Mouse (Mus musculus): ENCODE data around the gene Cpne2. TPM values are rescaled to one million over a fixed set of nuclear protein-coding genes. Genes with fewer than 3 reads are reported as not detected.

The Cpne2 gene
- polyA plus RNA-seq, 1 experiment from 2014 or later: 8.8 TPM

DNA sequence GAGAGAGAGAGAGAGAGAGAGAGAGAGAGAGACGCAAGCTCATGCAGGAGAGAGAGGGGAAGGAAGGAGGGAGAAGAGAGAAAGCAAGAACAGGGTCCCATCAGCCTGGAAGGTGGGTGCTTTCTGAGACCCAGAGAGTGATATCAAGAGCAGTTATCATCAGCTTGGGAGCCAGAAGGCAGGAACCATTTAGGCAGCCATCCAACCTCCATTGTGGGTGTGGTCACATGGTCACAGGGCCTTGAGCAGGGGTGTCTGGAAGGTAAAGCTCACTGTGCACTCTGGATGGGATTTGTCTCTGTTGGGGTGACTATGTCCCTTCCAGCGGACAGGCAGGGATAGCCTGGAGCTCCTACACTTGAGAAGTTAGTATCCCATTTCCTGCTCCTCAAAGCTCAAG lies 7.2 kb downstream of the Cpne2 start:
- H3K9ac ChIP-seq: no peak overlapping the region
- H3K36me3 ChIP-seq: no peaks in the 10 kb centered on the region
- peaks cover 13% of the 10 kb centered on the region for H3K27me3 ChIP-seq
- no peak for ATAC-seq (ENCODE audit: low FRiP score, low read depth)
- no peaks in the 10 kb centered on the region for H3K9me3 ChIP-seq
- H3K4me1 ChIP-seq: peaks cover 12% of the 10 kb centered on the region
- WGBS: 88% methylated on average over 1 of the region's 2 CpGs
- no peak overlapping the region for H3K27ac ChIP-seq
- H3K4me2 ChIP-seq (replicated peaks): no peak overlapping the region
- no peak overlapping the region for H3K4me3 ChIP-seq

DNA sequence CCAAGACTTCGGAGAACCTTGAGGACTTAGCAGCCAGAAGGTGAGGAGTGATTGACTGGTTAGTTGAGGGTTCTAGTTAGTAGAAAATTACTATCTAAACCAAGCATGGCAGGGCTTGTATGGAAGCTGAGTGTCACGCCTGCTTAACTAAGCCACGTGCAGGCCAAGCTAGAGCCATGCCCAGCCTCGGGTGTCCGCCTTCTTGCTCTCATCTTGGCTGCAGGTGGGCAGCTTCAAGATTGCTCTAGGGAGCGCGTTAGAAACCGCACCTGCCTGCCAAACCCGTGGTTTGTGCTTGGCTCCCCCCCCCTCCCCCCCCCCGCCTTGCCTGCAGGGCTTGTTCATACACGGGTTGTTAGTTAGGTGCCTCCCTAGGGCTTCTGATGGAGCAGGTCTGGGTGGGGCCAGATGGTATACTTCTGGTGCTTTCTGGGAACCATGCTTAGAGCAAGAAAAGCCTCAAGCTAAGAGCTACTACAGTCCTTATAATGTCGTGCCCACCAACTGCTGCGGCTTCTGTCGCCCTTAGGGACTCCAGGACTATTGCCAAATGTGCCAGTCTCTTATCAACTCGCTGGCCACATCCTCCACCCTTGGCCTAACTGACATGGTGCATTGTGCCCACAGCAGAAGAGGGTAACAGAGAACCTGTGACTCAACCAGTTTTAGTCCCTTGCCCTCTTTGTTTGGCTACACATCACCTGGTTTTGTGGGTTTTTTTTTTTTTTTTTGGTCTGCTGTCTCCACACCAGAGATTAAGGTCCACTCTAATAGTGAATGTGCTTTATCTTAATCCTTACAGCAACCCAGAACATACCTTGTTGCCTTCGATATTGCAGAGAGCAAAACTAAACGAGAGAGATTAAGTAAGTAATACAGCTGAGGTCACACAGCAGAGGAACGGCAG lies 8.4 kb downstream of the Cpne2 start:
- no peaks in the 10 kb centered on the region for H3K36me3 ChIP-seq
- H3K27ac ChIP-seq: no peak overlapping the region
- peaks cover 2% of the 10 kb centered on the region; the same call in 1 of the 2 replicates for H3K27me3 ChIP-seq
- no peak overlapping the region for H3K4me3 ChIP-seq
- WGBS: 63% methylated on average over 18 of the region's 18 CpGs
- no peaks in the 10 kb centered on the region for H3K9me3 ChIP-seq
- no peak for ATAC-seq (ENCODE audit: low FRiP score, low read depth)
- no peak overlapping the region for H3K4me2 ChIP-seq (replicated peaks)
- peaks cover 12% of the 10 kb centered on the region for H3K4me1 ChIP-seq
- no peak overlapping the region for H3K9ac ChIP-seq

DNA sequence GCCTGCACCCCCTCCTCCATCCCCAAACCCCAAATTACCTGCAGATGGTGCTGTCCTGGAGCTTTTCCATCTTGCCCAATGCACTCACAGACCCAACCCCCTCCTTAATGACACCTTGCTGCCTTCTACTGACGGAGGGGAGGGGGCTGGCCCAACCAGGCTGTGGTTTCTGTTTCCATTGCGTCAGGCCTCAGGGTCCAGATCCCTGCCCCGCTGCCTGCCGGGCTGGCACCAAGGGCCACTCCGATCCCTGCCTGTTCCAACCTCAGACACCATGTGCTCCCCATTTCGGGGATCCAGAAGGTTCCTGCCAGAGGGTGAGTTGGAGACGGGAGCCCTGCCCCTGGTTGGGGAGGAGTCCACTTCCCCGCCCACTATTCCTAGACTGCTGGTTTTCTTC lies 11.2 kb downstream of the Cpne2 start:
- Histone ChIP-seq H3K9ac (no peak overlapping the region), H3K36me3 (no peaks in the 10 kb centered on the region), H3K9me3 (no peaks in the 10 kb centered on the region), H3K4me1 (peaks cover 12% of the 10 kb centered on the region), H3K4me2 (replicated peaks) (peak overlapping the region; percentile 48), H3K4me3 (0 out of 2 replicates have a peak overlapping the region, but pooled peaks have one; percentile 1), H3K27me3 (no peaks in the 10 kb centered on the region), H3K27ac (no peak overlapping the region)
- WGBS: 32% methylated on average over 8 of the region's 8 CpGs
- ATAC-seq (ENCODE audit: low FRiP score, low read depth): peak; percentile 32

DNA sequence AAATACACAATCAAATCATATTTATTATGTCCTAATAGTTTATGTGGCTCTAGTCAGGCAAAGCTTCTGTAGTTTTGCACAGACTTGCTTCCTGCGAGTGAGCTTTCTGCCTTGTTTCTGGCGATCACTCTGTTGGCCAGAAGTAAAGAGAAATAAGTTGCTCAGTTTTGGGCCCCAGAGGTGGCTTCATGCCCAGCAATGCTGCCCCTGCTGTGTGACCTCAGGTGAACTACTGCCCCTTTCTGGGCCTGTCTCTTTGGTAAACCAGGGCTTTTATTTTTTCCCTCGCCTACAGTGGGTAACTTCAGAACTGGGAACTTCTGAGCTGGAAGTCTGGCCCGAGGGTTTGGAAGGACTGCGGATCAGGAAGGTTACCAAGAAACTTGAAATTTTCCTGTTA lies 16.3 kb downstream of the Cpne2 start:
- H3K36me3 ChIP-seq: no peaks in the 10 kb centered on the region
- no peak overlapping the region for H3K4me3 ChIP-seq
- no peak for ATAC-seq (ENCODE audit: low FRiP score, low read depth)
- no peaks in the 10 kb centered on the region for H3K9me3 ChIP-seq
- H3K27ac ChIP-seq: no peak overlapping the region
- H3K27me3 ChIP-seq: no peaks in the 10 kb centered on the region
- no peak overlapping the region for H3K9ac ChIP-seq
- H3K4me1 ChIP-seq: peaks cover 15% of the 10 kb centered on the region
- 78% methylated on average over 5 of the region's 5 CpGs for WGBS
- no peak overlapping the region for H3K4me2 ChIP-seq (replicated peaks)

DNA sequence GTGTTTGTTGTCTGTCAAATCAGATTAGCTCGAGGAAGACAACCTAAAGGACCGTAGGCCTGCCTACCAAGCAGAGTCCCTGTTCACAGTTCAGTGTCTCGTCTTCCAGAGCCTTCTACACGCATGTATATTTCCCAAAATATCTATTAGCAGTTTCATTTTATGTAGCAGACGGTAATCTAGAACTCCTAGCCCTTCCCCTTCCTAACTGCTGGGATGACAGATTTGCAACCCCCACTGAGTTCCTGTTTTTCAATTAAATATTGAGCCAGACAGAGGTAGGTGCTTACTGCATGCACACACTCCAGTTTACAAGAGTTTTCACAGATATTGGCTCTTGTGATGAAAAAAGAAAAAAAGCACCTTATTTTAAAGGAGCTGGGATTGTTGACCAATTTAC lies 16.7 kb downstream of the Cpne2 start:
- H3K9me3 ChIP-seq: no peaks in the 10 kb centered on the region
- H3K27ac ChIP-seq: no peak overlapping the region
- no peak overlapping the region for H3K9ac ChIP-seq
- peaks cover 11% of the 10 kb centered on the region for H3K4me1 ChIP-seq
- WGBS: 64% methylated on average over 5 of the region's 5 CpGs
- H3K27me3 ChIP-seq: no peaks in the 10 kb centered on the region
- H3K4me2 ChIP-seq (replicated peaks): no peak overlapping the region
- ATAC-seq (ENCODE audit: low FRiP score, low read depth): no peak
- no peak overlapping the region for H3K4me3 ChIP-seq
- no peaks in the 10 kb centered on the region for H3K36me3 ChIP-seq

DNA sequence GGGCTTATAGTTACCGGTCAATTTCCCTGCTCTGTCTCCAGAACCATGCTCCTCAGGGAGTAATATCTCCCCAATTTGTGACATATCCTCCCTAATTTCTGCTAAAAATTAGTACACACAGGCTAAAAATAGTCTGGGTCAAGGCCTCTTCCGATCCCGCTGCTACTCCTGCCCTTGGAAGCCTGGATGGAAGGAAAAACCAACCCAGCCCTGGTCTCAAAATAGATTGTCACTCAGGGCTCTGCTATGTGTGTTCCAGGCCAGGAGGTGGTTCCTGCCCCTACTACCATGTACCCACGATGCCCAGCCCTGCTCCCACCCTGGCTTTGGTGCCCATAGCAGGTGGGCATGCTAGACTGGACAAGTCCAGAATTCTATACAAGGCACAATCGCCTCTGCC lies 17.2 kb downstream of the Cpne2 start:
- no peaks in the 10 kb centered on the region for H3K27me3 ChIP-seq
- 83% methylated on average over 5 of the region's 5 CpGs for WGBS
- H3K36me3 ChIP-seq: no peaks in the 10 kb centered on the region
- H3K4me2 ChIP-seq (replicated peaks): no peak overlapping the region
- no peak overlapping the region for H3K27ac ChIP-seq
- H3K4me1 ChIP-seq: peaks cover 9% of the 10 kb centered on the region; the same call in 1 of the 2 replicates
- H3K9me3 ChIP-seq: no peaks in the 10 kb centered on the region
- no peak overlapping the region for H3K4me3 ChIP-seq
- H3K9ac ChIP-seq: no peak overlapping the region
- no peak for ATAC-seq (ENCODE audit: low FRiP score, low read depth)

DNA sequence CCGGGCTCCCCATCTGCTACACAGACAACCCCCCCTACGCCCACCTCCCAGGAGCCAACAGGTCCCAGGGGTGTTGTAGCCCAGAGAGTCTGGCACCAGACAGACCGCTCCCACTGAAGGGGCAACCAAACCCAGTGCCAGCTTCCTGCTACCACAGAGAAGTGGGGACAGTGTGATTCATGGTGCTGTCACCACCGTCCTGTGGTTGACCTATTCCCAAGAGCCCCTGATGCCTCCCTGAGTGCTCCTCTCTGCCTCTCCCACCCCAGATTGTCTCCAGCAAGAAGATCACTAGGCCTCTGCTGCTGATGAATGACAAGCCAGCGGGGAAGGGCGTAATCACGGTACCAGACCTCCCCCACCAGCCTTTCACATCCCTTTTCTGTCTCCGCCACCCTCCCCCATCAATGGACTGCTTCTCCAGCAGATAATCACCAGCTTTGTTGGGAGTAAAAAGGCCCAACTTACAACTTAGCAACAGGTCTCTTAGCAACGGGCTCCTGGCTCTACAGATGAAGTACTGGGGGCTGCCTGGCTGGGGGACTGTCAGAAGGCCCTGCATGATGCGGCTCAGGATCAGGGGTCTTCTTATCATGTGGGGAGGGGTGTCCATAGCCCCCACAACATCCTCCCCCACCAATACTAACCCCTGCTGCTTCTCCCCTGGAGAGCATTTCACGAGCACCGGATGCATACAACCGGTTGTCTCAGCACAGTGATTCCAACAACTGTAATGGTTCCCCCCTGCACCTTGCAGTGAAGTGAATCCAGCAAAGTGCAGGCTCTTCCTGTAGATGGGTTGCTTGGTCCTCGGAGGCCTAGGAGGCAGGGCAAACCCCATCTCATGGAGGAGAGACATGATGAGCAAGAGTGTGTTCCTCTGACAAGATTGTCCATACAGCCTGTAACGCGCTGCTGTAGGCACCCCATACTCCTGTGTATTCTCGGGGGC lies 19.0 kb downstream of the Cpne2 start:
- Histone ChIP-seq H3K4me3 (no peak overlapping the region), H3K27me3 (no peaks in the 10 kb centered on the region), H3K27ac (no peak overlapping the region), H3K4me1 (peaks cover 9% of the 10 kb centered on the region; the same call in 1 of the 2 replicates), H3K36me3 (no peaks in the 10 kb centered on the region), H3K4me2 (replicated peaks) (no peak overlapping the region), H3K9ac (no peak overlapping the region), H3K9me3 (no peaks in the 10 kb centered on the region)
- 0 out of 2 replicates have a peak, but pooled peaks have one; percentile 16 for ATAC-seq (ENCODE audit: low FRiP score, low read depth)
- WGBS: 60% methylated on average over 17 of the region's 17 CpGs

DNA sequence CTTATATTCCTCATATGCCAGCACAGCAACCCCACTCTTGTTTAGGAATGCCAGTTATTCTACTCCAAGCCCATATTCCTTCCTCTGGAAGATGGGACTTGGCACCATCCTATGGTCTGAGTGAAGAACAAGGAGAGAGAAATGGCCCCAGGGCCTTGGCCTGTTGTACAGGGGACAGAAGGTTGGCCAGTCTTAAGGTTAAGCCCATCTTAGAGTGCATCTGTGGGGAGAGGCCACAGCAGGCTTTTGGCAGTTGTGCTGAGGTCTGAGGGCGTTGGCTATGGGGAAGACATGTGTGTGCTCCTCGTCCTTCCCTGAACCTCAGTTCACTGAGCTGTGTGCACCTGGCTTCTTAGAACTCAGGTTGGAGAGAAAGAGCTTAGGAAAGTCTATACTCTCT lies 19.9 kb downstream of the Cpne2 start:
- Histone ChIP-seq H3K27me3 (no peaks in the 10 kb centered on the region), H3K4me3 (no peak overlapping the region), H3K4me2 (replicated peaks) (no peak overlapping the region), H3K9ac (no peak overlapping the region), H3K36me3 (no peaks in the 10 kb centered on the region), H3K9me3 (no peaks in the 10 kb centered on the region), H3K27ac (no peak overlapping the region), H3K4me1 (peaks cover 9% of the 10 kb centered on the region; the same call in 1 of the 2 replicates)
- ATAC-seq (ENCODE audit: low FRiP score, low read depth): no peak
- WGBS: 93% methylated on average over 2 of the region's 2 CpGs

DNA sequence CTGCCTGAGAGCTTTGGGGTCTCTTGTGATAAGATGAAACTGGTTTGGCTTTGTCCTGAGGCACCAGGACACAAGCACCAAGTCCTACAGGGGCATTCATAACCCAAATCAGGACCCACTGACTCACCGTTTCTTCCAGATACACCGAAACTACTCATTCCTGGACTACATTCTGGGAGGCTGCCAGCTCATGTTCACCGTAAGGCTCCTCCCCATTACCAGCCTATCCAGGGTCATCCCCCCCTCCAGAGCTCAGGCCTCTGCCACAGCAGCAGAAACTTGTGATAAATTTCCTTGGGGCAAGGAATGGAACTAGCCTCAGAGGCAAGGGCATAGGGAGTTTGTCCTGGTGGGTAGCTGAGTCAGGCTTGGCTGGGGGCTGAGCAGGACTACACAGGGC lies 24.5 kb downstream of the Cpne2 start:
- H3K4me3 ChIP-seq: no peak overlapping the region
- ATAC-seq (ENCODE audit: low FRiP score, low read depth): no peak
- no peaks in the 10 kb centered on the region for H3K36me3 ChIP-seq
- no peak overlapping the region for H3K27ac ChIP-seq
- no peaks in the 10 kb centered on the region for H3K4me1 ChIP-seq
- H3K27me3 ChIP-seq: no peaks in the 10 kb centered on the region
- no peaks in the 10 kb centered on the region for H3K9me3 ChIP-seq
- 71% methylated on average over 3 of the region's 3 CpGs for WGBS
- H3K4me2 ChIP-seq (replicated peaks): no peak overlapping the region
- no peak overlapping the region for H3K9ac ChIP-seq

DNA sequence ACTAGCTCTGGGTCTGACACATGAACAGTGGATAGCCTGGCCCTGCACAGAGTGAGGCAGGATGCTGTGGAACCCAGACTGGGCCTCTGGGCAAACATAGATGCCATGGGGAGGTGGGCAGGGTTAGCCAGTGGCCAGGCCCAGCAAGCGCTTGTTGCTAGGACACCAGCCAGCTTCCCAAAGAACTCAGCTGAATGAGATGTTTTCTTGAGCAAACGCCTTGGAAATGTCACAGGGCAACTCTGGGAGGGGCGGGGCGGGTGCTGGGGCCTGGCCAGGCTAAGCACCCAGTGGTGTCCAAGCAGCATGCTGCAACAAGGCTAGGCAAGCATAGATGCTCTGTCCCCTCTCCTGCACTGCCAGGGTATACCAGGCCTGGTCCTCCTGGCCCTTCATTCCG lies 28.5 kb downstream of the Cpne2 start:
- H3K4me1 ChIP-seq: 0 out of 2 replicates have a peak, but pooled peaks cover 4% of the 10 kb centered on the region
- no peaks in the 10 kb centered on the region for H3K9me3 ChIP-seq
- 76% methylated on average over 5 of the region's 5 CpGs for WGBS
- H3K36me3 ChIP-seq: no peaks in the 10 kb centered on the region
- H3K4me2 ChIP-seq (replicated peaks): no peak overlapping the region
- no peak overlapping the region for H3K27ac ChIP-seq
- H3K4me3 ChIP-seq: no peak overlapping the region
- ATAC-seq (ENCODE audit: low FRiP score, low read depth): no peak
- H3K27me3 ChIP-seq: no peaks in the 10 kb centered on the region
- H3K9ac ChIP-seq: no peak overlapping the region

DNA sequence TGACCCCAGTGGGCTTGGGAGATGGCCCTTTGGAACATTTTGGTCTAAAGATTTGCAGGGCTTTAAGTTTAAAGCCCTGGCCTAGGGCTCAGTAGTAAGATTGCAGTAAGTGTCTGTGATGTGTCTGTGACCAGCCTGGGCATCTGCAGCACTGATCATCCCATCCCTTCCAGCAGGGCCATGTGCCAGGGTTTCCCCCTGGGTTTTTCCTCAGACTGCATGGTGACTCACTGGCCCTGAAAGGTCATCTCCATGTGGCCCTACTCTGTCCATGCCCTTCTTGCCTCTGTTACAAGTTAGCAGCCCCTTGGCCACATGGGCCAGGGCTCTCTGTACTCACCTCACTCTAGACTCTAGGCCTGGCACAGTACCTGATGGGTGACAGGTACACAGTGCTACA lies 31.6 kb downstream of the Cpne2 start:
- Histone ChIP-seq H3K36me3 (no peaks in the 10 kb centered on the region), H3K27ac (no peak overlapping the region), H3K9me3 (no peaks in the 10 kb centered on the region), H3K4me1 (peaks cover 11% of the 10 kb centered on the region; the same call in 1 of the 2 replicates), H3K4me3 (no peak overlapping the region), H3K4me2 (replicated peaks) (no peak overlapping the region), H3K27me3 (no peaks in the 10 kb centered on the region), H3K9ac (no peak overlapping the region)
- no peak for ATAC-seq (ENCODE audit: low FRiP score, low read depth)

DNA sequence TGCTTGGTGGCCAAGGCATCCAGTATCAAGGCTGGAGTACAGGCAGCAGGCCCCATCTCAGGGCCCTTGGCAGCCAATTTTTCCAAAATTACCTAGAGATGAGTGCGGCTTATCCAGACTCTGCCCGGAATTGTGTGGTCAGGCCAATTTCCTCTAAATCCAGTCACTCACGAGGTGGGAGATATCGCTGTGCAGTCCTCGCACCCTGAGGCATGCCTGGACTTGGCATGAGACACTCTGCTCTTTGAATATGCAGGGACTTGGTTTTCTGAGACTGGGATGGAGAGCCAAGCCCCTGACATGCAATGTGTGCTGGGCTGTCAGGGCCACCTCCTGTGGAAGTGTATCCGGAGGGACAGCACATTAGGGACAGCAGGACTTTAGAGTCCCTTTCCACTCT lies 33.2 kb downstream of the Cpne2 start:
- ATAC-seq (ENCODE audit: low FRiP score, low read depth): no peak
- Histone ChIP-seq H3K4me2 (replicated peaks) (no peak overlapping the region), H3K4me1 (peaks cover 11% of the 10 kb centered on the region; the same call in 1 of the 2 replicates), H3K9me3 (no peaks in the 10 kb centered on the region), H3K4me3 (no peak overlapping the region), H3K36me3 (no peaks in the 10 kb centered on the region), H3K27ac (no peak overlapping the region), H3K9ac (no peak overlapping the region), H3K27me3 (no peaks in the 10 kb centered on the region)
- WGBS: 70% methylated on average over 6 of the region's 6 CpGs

Data from limb, embryonic 13.5 days (tissue).